Mouse (Mus musculus): ENCODE measurements around the gene Tbc1d20.

GRCm38 (mm10) chr2:152305480-152305879 is 11.9 kb downstream of the Tbc1d20 start:
- TF ChIP-seq CTCF (IDR thresholded peaks at IDR 0.05; ENCODE audit: low read depth, low read length), result no peak
- TF ChIP-seq EP300 (IDR thresholded peaks at IDR 0.05; ENCODE audit: insufficient read depth, low read depth, low read length), result no peak
- TF ChIP-seq POLR2A (IDR thresholded peaks at IDR 0.05; ENCODE audit: insufficient read depth, low read length), result no peak

Measured in ES-Bruce4 (cell line).